In genomic region chr4:8921477-8922385, GRCm38 (mm10) we compare ENCODE assay signal across 8 mouse cellular contexts.
DNase-seq lines count a peak whose midpoint lies in the region; ATAC-seq lines count a peak whose summit lies in the region.

No protein-coding gene starts in this region.

- H3K4me3 ChIP-seq in forebrain, embryonic 10.5 days: peak overlapping the region; percentile 37
- peak overlapping the region; percentile 15; the same call in 1 of the 2 replicates for H3K4me3 ChIP-seq in limb, embryonic 15.5 days
- H3K4me3 ChIP-seq in stomach, embryonic 14.5 days (ENCODE audit: low read depth, low read length): peak overlapping the region; percentile 15; the same call in 1 of the 2 replicates

- no peak for ATAC-seq in limb, embryonic 15.5 days (ENCODE audit: insufficient number of reproducible peaks, low FRiP score, low TSS enrichment, low read depth)
- ATAC-seq in stomach, embryonic 14.5 days (ENCODE audit: insufficient number of reproducible peaks, insufficient read depth, low FRiP score, low read depth): 0 out of 2 replicates have a peak, but pooled peaks have one; percentile 24

- H3K27me3 ChIP-seq in forebrain, embryonic 10.5 days (ENCODE audit: poor library complexity, severe bottlenecking): peaks cover 12% of the 10 kb centered on the region; the same call in 1 of the 2 replicates
- peaks cover 16% of the 10 kb centered on the region for H3K27me3 ChIP-seq in limb, embryonic 15.5 days
- H3K27me3 ChIP-seq in stomach, embryonic 14.5 days (ENCODE audit: control insufficient read depth, insufficient read depth, low read length): no peaks in the 10 kb centered on the region

- DNase-seq in kidney, postnatal 4 days: peak; percentile 22 to 42
- DNase-seq in kidney, adult 8-10 months: no peak
- DNase-seq in forebrain, embryonic 10.5 days (ENCODE audit: extremely low spot score, low spot score): peak; percentile 51
- no peak for DNase-seq in urinary bladder, postnatal 36 days (ENCODE audit: low spot score in 2 of 2)
- no peak for DNase-seq in frontal cortex, postnatal 25 days (ENCODE audit: low spot score in 2 of 2)
- no peak for DNase-seq in cerebellum, adult 8-10 months

- H3K9me3 ChIP-seq in forebrain, embryonic 10.5 days: no peaks in the 10 kb centered on the region
- no peaks in the 10 kb centered on the region for H3K9me3 ChIP-seq in limb, embryonic 15.5 days
- H3K9me3 ChIP-seq in stomach, embryonic 14.5 days (ENCODE audit: control insufficient read depth, low read depth, low read length): no peaks in the 10 kb centered on the region

- no peak overlapping the region for H3K9ac ChIP-seq in limb, embryonic 15.5 days
- no peak overlapping the region for H3K9ac ChIP-seq in stomach, embryonic 14.5 days (replicated peaks; ENCODE audit: low read depth, low read length)

- peak overlapping the region; percentile 42 for H3K4me2 ChIP-seq in limb, embryonic 15.5 days
- peak overlapping the region; percentile 39 for H3K4me2 ChIP-seq in stomach, embryonic 14.5 days (replicated peaks; ENCODE audit: low read depth, low read length)

- 4% methylated on average over 31 of the region's 31 CpGs for WGBS in forebrain, embryonic 10.5 days
- 15% methylated on average over 31 of the region's 31 CpGs for WGBS in limb, embryonic 15.5 days
- 14% methylated on average over 31 of the region's 31 CpGs for WGBS in stomach, embryonic 14.5 days

- H3K4me1 ChIP-seq in forebrain, embryonic 10.5 days: peaks cover 58% of the 10 kb centered on the region
- peaks cover 12% of the 10 kb centered on the region for H3K4me1 ChIP-seq in limb, embryonic 15.5 days
- H3K4me1 ChIP-seq in stomach, embryonic 14.5 days (ENCODE audit: control insufficient read depth, insufficient read depth, low read length): 0 out of 2 replicates have a peak, but pooled peaks cover 5% of the 10 kb centered on the region

- peak overlapping the region; percentile 80 for H3K27ac ChIP-seq in forebrain, embryonic 10.5 days
- no peak overlapping the region for H3K27ac ChIP-seq in limb, embryonic 15.5 days
- H3K27ac ChIP-seq in stomach, embryonic 14.5 days (ENCODE audit: low read length): no peak overlapping the region

- H3K36me3 ChIP-seq in forebrain, embryonic 10.5 days (replicated peaks): no peaks in the 10 kb centered on the region
- no peaks in the 10 kb centered on the region for H3K36me3 ChIP-seq in limb, embryonic 15.5 days
- no peaks in the 10 kb centered on the region for H3K36me3 ChIP-seq in stomach, embryonic 14.5 days (ENCODE audit: control insufficient read depth, insufficient read depth, low read length)

Comparison
In these comparisons a context has a peak if more than half of its experiments do, and no peak if none do; other contexts are left out.
1. DNase-seq: peak in kidney, postnatal 4 days (2 of 2) and forebrain, embryonic 10.5 days (single experiment); none in kidney, adult 8-10 months (0 of 2), urinary bladder, postnatal 36 days (0 of 2), frontal cortex, postnatal 25 days (0 of 2) and cerebellum, adult 8-10 months (single experiment).
2. Peak in every context shown above with its lines, with median percentiles within 50 percentile points of each other: H3K4me3 ChIP-seq.